Mouse (Mus musculus) urinary bladder, postnatal 14 days (tissue): ENCODE measurements around the gene Unc5c.

Source experiments
- DNase-seq: peaks from one replicate; pipeline ENCODE4 v3.0.0; 2021; ENCODE audit warnings: low spot score

The Unc5c gene

DNA sequence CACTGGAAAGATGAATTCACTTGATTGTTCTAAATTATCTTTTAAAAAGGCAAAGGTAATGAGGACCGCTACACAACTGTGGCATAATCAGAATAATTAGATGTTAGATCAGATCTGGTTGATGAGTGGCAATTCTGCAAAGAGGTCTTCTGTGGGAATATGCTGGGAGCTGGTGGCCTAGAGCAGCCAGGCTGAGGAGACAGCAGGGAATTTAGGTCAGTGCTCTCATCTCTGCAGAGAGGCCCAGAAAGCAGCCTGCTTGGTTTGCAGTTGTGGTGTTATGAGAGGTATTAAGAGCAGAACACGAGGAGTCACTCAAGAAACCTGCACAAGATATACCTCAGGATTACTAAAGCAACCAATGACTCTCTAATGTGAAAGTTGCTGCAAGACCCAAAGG lies 133.9 kb downstream of the Unc5c start:
- DNase-seq = no peak

DNA sequence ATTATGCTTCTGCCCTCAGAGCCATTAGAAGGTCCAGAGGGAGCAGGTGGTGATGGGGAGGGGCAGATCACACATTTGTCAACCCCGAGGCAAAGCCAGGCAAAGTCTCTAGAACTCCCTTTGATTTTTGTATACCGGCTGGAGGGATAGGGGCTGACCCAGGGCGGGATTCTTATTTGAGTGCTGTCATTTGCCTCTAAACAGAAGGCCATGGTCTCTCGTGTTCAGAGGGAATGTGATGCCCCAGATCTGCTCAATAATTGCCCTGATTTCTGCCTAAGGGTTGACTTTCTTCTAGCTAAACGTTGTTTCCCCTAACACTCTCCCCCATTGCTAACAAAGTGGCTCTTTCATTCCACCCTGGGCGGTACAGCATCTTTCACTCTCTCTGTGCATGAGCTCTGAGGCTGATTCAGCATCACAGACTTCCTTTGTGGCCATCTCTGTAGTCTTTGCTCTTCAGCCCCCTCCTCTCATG lies 136.1 kb downstream of the Unc5c start:
- no peak for DNase-seq

DNA sequence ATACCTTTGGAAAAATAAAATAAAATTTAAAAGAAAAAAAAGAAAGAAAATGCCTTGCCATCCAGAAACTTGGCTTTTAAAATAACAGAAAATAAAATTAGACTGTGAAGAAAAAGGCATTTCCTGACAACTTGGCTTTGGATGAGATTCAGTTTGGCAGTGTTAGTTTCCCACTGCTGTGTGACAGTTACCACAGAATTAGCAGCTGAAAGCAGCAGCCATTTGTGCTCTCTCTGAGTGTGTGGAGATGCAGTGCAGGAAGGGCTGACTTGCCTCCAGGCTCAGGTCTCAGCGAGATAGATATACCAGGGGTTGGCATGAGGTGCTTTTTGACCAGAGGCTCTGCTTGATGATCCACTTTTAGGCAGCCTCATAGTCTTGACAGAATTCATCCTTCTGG lies 151.7 kb downstream of the Unc5c start:
- no peak for DNase-seq

DNA sequence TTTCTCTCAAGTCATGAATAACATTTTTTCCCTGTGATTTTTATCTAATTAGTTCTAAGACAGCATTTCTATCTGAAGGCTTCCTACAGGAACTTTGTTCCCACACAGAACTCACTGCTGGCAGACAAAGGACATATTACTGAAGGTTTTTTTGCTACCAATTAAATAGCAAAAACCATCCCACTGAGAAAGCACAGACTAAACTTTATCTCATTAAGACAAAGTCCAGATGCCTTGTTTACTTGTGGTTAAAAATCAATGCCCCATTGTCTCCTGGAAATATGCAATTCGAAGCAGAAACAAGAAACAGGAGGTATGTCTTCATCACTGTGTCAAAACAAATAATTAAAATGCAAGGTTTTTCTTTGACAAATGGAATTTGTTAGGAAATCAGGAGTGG lies 153.7 kb downstream of the Unc5c start:
- DNase-seq = no peak

DNA sequence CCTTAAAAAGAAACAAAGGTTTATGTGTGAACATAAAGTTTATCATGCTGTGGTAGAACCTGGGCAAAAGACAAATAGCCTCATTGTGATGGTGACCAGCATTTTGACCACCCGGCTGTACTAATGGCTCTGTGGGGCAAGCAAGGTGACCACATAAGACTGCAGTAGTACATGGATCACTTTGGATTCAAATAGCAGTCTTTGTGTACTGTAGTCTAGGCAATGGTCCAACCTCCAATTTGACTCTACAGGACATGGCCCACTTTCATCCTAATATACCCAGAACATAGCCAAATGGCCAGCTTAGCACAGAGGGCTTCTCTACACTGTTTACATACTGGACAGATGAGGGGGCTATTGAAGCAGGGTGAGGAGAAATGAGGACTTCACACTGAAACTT lies 156.5 kb downstream of the Unc5c start:
- DNase-seq = no peak

DNA sequence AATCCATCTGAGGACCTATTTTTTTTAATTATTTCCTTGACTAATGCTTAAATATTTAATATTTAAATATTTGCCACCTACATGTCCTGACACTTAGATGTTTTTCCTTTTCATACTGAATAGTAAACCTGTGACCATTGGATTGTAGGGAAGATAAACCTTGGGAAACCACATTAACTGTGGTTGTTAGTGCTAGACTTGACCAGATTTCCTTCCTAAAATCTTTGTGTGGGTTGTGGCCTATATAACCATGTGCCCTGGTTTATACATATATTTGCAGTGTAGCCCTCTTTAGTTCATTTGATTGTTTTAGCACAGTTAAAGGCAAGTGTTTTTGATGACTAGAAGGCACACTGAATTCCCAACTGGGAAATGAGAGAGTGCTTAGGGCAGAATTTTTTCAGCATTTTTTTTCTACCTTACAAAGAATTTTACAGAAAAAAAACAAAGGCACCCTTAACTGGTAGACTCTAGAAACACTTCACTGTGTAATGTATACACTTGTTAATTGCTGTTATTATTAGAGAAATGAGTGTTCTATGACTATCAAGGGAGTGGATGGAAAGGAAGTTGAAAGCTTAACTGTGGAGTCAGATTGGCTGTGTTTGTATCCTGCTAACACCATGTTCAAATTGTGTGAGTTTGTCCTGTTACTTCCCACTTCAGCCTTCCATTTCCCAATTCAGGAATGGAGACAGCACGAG lies 162.1 kb downstream of the Unc5c start:
- DNase-seq = no peak

DNA sequence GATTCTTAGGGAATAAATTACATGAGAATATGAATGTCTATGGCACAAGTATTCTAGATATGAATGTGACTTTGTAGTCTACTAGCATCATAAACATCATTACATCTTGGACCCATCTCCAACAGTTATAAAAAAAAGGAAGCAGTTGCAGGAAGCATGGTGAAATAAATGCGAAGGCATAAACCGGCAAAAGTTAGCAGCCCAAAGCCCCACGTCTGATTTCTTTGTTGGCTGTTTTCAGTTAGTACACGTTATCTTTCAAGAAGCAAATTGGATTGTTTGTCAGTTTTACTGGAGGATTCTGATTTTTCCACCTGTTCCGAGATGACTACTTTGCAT lies 162.6 kb downstream of the Unc5c start:
- no peak for DNase-seq

DNA sequence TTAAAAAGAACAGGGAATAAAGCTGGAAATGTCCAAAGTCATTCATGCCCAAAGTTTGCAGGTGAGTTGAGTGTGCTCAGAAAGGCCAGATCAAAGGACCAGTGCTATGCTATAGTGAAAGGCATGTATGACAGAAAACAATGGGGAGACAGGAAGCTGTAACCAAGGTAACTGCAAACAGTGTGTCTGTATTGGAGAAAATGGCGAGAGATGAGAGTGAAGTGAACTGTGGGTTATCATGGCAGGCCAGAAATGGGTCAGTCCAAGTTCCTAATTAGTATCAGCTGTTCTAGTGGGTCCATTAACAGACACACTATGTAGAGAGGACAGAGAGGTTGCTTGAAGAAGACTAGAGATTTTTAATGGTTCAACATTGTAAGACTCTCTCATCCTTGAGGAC lies 164.4 kb downstream of the Unc5c start:
- DNase-seq = no peak

DNA sequence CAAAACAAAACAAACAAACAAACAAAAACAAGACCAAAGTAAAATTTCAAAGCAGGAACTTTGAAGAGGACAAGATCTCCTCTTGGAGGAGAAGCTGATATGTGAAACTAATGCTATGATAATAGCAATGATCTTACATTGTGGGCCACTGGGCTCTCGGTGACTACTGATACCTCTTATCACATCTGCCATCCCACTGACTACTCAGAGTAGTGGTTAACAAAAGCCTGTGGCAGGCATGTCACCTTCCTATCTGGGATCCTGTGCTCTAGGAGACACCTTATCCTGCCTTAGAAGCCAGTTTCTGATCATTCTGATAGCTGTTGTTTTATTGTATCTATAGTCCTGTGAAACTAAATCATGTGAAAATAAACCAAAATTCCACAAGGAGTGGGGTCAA lies 172.9 kb downstream of the Unc5c start:
- no peak for DNase-seq

DNA sequence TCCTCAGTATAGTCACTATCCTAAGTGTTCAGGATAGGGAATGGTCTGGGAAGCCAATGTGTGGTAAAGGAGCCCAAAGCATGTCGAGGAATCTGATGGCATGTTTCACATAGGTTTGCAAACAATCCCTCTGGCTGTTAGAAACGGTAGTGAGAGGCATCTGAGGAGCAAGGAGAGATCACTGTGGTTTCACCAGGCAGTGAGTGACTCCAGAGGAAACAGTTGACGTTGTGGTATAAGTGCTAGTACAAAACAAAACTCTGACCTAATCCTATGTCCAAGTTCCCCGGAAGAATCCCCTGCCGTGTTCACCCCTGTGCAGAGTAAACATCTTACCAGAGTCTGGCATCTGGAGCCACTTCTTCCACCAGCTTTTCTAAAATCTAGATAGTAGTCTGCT lies 179.2 kb downstream of the Unc5c start:
- no peak for DNase-seq

DNA sequence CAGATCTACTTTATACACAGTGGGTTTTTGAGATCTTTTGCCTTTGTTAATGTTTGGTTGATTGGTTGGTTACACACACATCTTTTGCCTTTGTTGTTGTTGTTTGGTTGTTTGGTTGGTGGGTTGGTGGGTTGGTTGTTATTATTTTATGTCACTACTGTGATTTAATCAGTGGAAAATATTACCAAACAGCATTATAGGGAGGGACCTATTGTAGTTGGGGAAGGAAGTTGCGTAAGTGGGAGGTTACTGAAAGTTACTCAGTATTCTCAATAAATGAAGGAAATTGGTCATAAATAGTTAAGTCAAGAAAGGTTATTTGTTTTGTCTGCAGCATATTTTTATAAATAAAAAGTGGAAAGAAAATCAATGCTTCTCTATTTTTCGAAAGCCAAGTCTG lies 181.6 kb downstream of the Unc5c start:
- no peak for DNase-seq

DNA sequence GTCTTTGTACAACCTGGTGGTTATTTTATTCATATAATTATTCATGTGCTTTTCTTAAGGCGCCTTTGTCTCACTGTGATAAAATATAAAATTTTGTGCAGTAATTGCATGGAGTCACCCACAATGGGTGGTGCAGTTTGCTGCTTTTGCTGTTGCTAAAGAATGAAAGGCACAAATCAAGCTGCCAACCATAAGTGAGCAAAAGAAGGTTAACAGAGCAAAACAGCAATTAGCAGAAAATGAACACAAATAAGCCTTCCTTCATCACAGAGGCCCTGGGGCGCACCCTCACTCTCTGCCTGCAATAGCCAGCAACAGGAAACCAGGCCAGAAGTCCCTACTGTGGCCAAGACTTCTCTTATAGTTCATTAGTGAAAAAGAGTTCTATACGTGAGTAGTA lies 185.6 kb downstream of the Unc5c start:
- DNase-seq = no peak

DNA sequence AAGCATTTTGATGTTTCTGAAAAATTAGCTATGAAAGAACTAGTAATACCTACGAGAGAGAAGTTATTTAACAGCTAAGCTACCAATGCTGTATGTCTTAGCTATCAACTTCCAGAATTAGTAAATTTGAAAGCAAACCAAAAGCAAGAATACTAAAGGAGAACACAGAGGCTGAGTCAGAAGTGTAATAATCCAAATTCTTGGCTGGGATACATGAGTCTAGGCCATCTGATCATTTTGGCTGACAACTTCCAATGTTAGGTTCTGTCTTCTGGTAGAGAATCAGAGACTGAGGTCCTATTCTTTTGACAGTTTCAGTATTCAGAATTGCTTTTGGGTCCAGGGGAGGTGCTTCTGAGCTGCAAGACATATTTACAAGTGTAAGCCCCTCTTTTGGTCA lies 188.9 kb downstream of the Unc5c start:
- DNase-seq = no peak

DNA sequence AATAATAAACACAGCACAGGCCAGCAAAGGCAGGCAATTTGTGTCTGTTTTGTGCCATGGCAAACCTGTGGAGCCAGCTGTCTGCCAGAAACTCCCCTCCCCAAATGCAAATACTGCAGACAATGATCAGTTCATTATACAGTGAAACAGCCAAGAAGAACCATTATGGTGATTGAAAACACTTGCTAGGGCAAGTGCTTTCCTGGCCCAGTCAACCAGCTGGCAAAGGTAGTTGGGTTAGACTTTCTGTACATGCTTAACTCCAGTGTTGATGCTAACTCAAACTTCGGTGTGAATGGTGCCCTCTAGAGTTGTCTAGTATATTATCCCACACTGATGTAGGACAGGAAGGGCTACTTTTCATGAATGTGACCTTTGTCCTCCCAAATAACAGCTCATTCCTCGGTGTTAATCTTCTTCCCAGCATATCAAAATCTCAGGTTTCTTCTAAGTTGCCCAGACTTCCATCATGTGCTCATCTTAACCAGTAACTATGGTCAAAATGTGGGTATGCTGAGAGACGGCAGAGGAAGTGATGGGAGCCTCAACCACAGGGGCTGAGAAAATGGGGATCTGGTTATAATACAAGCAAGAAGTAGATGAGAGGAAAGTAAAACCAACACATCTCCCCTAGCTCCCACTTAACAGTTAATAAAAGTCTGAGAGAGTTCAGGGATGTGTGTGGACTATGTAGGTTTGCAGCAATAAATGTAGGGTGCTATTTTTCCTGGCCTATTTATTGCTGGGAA lies 194.2 kb downstream of the Unc5c start:
- DNase-seq = no peak

DNA sequence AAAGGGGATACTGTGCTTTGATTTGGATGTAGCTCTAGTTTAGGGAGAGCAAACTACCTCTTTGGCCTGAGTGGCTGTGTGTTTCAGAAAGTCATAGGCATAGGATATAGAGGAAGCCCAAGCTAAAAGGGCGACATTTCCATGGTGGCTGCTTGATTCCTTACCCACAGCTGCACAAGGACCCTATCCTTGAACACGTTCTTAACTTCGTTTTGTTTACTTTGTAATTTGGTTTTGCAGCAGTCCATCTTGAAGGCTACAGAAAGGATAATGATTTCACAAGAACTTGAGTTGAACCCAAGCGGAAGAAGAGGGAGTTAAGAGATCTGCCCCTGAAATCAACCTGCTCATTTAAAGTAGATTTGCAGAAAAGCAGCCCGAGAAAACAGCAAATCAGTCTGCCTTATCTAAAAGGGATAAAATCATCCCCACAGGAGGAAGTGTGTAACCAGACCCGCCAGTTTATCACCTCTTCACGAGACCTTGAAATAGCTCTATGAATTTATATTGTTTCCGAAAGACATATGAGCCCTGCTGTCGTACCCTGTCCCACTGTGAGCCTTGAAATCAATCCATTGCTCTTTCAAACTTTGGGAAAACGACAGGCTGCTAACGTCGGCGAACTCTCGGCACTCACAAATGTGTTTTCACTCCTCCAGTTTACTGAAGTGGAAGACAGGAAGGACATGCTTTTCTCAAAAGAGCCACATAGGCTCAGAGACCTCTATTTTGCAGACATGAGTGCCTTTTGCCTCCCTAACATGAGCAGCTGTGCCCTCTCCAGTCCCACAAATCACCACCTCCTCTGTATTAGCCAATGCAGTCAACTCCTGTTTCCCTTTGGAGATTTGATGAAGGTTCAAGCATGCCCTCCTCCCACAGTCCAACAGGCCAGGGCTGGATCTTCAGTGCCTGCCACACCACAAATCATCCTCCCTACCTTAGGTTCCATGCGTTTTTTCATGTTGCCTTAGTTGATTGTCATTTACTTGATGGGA lies 195.3 kb downstream of the Unc5c start:
- no peak for DNase-seq

DNA sequence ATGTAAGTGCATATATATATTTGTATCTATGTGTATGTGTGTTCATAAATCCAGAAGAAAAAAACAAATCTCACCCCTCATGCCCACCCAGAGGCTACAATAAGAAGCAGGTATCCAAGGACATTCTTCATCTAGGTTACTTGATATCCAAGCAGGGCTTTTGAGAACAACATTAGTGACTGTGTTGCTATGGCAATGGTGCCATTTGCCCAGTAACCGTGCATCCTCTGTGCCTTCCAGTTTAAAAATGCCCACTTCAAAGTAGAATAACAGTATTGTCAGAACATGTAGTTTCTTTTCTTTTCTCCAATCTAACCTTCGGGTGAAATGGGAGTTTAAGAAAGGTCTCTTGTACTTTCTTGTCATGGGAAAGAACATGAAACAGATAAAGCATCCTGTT lies 224.1 kb downstream of the Unc5c start:
- no peak for DNase-seq

DNA sequence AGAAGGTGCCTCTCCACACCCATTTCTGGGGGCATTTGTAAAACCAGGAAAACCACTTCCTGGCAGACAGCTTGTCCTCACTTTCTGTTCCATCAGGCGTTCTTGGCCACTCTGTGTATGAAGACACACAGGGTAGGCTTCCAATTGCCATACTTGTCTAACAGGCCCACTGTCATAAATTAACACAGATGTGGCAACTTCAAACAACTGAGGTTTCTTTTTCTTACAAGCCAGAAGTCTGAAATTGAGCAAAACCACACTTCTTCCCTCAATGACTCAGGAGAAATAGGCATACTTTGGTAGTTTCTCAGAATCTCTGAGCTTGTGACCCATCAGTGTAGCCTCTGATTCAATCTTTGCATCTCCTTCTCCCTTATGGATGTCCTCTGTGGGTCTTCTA lies 225.7 kb downstream of the Unc5c start:
- DNase-seq = no peak

DNA sequence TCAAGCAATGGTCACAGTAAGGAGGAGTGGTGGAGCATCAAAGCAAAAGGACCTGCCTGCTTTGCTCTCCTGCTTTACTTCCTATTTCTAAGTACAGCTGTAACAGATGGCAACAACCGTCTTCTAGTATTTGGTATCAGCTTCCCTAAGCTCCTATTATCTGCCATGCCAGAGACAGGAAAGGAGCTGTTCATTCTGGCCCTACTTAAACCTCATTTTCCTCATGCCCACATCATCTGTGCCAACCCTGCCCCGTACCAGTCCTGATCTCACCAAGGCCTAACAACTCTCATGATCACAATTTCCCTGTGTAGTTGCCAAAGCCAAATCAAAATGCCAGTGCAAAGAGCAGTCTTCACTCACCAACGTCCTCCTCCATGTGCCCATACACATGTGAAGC lies 226.4 kb downstream of the Unc5c start:
- DNase-seq = no peak

DNA sequence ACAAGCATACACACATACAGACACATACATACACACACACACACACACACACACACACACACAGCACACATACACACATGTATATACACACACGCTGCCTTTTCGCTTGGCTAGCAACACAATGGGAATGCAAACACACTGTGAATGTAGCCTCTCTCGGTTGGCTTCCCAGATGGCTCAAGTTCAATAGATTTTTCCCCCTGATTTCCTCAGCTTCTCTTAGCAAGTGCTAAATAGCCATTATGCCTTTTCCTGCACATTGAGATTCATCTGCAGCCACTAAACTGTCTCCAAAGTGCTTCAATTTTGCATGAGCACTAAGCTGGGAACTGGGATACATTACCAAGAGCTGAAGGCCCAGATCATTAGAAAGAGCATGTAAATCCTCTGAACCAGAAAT lies 226.8 kb downstream of the Unc5c start:
- DNase-seq = no peak

DNA sequence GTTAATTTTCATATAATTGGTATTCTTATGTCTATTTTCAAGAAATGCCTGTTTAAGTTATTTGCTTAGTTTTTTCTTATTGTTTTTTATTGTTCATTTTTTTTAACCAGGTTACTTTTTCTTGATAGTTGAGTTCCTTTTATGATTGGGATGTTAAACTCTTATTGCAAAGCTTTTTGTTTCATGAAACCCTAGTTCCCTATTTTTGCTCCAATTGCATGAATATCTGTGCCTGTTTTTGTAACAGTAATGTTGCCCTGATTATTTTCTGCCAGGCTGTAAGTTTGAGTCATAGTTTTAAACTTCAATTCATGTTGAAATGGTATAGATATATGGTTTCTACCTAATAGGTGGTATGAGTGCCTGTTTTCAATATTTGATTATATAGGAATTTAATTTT lies 234.2 kb downstream of the Unc5c start:
- no peak for DNase-seq

DNA sequence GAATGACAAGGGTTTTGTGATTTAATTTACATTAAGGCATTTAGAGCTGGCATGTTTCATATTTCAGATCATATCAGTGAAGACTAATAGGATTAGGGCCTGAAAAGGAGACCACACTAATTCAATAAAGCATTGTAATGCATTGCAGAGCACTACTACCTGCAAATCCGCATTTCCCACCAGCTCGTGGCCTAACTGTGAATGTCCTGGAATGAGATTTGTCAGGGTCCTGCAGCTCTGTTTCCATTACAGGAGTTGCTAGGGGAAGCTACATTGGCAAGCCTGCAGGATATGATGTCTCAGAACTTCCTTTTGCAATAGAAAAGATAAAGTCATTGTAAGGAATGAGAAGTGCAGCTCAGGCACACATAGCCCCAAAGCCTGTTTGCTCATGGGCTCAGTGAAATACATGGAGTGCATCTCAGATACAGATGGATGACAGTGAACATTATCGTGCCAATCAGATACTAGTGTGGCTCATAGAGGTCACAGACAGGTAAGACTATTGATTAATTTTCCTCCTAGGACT lies 236.4 kb downstream of the Unc5c start:
- DNase-seq = no peak

DNA sequence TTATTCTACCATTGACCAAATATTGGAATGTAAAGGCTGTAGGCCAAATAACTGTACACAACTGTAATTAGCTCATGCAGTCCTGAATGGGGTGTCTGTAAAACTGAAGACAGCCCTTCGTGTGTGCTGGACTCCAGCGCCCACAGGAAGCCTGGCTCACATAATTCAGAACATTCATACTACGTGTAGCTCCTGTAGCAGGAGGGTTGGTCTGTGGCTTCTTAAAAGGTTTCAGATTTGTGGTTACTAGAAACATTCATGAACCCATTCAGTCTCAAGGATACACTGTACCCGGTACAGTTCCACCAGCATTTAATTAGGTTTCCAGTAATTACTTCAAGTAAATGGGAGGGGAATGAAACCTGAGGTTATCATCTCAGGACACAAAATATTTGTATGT lies 246.6 kb downstream of the Unc5c start:
- no peak for DNase-seq

DNA sequence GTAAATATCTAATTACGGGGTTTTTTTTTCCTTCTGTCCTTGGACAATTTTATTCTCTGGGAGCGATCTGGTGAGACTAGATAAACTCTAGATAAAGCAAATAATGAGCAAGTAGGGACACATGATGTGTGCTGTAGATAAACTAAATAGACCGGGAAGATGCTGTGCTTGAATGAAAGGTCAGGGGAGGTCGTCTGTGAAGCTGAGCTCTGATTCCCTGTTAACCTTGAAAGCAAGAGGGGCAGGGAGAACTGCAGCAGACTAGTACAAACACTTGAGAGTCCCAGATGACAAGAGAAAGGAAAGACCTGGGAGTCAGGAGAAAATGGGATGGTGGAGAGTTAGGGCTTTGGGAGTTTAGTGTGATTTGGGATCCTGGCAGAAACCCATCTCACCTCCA lies 251.4 kb downstream of the Unc5c start:
- DNase-seq = no peak
